Mouse (Mus musculus): ENCODE results near the gene Tbc1d22a.

DNA sequence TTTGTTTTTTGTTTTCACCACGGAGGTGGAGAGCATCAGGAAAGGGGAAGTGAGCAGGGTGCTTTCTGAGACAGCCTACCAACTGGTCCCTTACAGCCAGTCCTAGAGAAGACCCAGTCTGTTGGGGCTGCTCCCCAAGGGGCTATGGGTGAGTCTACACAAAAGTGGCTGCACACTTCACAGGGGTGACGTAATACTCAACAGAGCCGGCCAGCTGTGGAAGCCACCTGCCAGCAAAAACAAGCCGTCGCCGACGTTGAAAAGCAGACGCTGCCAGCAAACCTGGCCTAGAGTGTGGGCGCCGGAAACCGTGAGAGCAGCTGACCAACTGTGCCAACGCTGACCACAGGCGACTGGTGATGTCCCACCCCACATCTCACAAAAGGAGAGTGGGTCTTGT lies 31.6 kb upstream of the Tbc1d22a start:
- TF ChIP-seq CTCF (IDR thresholded peaks at IDR 0.05; ENCODE audit: low read depth): no peak
- no peak for TF ChIP-seq EP300 (IDR thresholded peaks at IDR 0.05; ENCODE audit: low read depth)

Measured in heart, postnatal 0 days (tissue).